8 mouse cellular contexts compared by ENCODE assay signal in the genomic region with DNA sequence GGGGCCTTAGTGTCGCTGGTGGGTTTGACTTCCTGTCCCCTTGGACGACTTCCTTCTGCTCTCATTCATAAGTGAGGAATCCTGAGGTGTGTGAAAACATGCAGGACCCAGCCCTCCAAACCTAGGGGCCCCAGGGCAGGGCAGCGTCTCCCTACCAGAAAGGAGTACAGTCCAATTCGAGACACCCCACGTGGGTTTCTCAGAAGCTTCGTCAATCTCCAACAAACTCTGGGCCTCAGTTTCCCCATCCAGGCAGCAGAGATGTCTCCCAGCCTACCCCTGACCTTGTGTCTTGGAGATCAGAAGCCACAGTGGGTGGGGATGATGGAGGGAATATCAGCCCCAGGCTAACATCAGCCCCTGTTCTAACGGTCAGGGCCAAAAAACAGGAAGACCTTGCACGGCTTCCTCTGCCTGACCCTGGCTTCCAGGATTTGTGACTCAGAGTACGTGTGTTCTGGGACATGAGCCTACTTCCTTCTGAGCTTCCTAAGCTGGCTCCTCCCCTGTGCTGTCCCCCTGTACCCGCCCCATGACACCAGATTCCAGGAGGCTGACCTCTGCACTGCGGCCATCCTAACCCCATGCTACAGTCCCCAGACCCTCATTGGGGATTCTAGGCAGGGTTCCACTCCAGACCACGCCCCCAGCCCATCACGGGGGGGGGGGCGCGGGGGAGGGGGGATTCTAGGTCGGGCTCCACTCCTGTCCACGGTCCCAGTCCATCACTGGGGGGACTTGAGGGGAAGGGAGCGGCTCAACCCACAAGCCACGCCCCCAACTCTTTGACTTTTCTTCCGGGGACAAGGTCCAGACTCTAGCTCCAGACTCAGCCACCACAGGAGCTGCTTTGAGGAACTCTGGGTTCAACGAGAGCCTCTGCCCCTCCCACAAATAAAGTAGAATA. TPM values are rescaled to one million over a fixed set of nuclear protein-coding genes. Genes with fewer than 3 reads are reported as not detected.
DNase-seq lines count a peak whose midpoint lies in the region; ATAC-seq and TF ChIP-seq lines count a peak whose summit lies in the region.

No protein-coding gene starts in this region.

- peak overlapping the region; percentile 59 for H3K27ac ChIP-seq in heart, embryonic 10.5 days
- peak overlapping the region; percentile 91 for H3K27ac ChIP-seq in lung, embryonic 16.5 days (ENCODE audit: low read length)
- peak overlapping the region; percentile 98 for H3K27ac ChIP-seq in small intestine, adult 2 months (ENCODE audit: insufficient read depth, low read depth, low read length)

- peaks cover 35% of the 10 kb centered on the region for H3K27me3 ChIP-seq in heart, embryonic 10.5 days (ENCODE audit: insufficient read depth, poor library complexity, severe bottlenecking)
- H3K27me3 ChIP-seq in lung, embryonic 16.5 days (ENCODE audit: control insufficient read depth, insufficient read depth, low read depth, low read length): peaks cover 2% of the 10 kb centered on the region; the same call in 1 of the 2 replicates
- H3K27me3 ChIP-seq in small intestine, adult 2 months (ENCODE audit: control insufficient read depth, insufficient read depth, low read length): no peaks in the 10 kb centered on the region

- H3K9me3 ChIP-seq in heart, embryonic 10.5 days: peaks cover 5% of the 10 kb centered on the region; the same call in 1 of the 2 replicates
- no peaks in the 10 kb centered on the region for H3K9me3 ChIP-seq in lung, embryonic 16.5 days (ENCODE audit: control insufficient read depth, low read length)

- TF ChIP-seq CTCF in small intestine, adult 2 months (IDR thresholded peaks at IDR 0.05; ENCODE audit: extremely low read depth, insufficient read length, insufficient replicate concordance, low read depth, low read length): no peak; the same call in 1 of the 2 replicates

- peaks cover 6% of the 10 kb centered on the region; the same call in 1 of the 2 replicates for H3K36me3 ChIP-seq in heart, embryonic 10.5 days
- no peaks in the 10 kb centered on the region for H3K36me3 ChIP-seq in lung, embryonic 16.5 days (ENCODE audit: control insufficient read depth, insufficient read depth, low read length)
- no peaks in the 10 kb centered on the region for H3K36me3 ChIP-seq in small intestine, adult 2 months (ENCODE audit: control insufficient read depth, insufficient read depth, low read length)

- H3K9ac ChIP-seq in lung, embryonic 16.5 days (ENCODE audit: low read length): peak overlapping the region; percentile 55

- H3K4me1 ChIP-seq in heart, embryonic 10.5 days: peaks cover 32% of the 10 kb centered on the region
- peaks cover 13% of the 10 kb centered on the region for H3K4me1 ChIP-seq in lung, embryonic 16.5 days (replicated peaks; ENCODE audit: control insufficient read depth, insufficient read depth, low read length)
- peaks cover 14% of the 10 kb centered on the region for H3K4me1 ChIP-seq in small intestine, adult 2 months (ENCODE audit: control insufficient read depth, insufficient read depth, insufficient read length, low read length)

- WGBS in heart, embryonic 10.5 days: 18% methylated on average over 19 of the region's 21 CpGs
- 13% methylated on average over 20 of the region's 21 CpGs for WGBS in lung, embryonic 16.5 days
- 8% methylated on average over 21 of the region's 21 CpGs for WGBS in small intestine, adult 2 months

- H3K4me2 ChIP-seq in lung, embryonic 16.5 days (ENCODE audit: low read depth, low read length): peak overlapping the region; percentile 66

- DNase-seq in adrenal gland, adult (ENCODE audit: inconsistent age in 2 of 2, low spot score in 1 of 2): peak; percentile 80 to 90
- DNase-seq in adrenal gland, postnatal 4 days (ENCODE audit: low spot score in 2 of 2): no peak
- DNase-seq in heart, embryonic 10.5 days (ENCODE audit: low spot score): no peak
- DNase-seq in kidney, adult 8-10 months: peak; percentile 78 to 79
- DNase-seq in frontal cortex, postnatal 25 days (ENCODE audit: low spot score in 2 of 2): no peak

- H3K4me3 ChIP-seq in heart, embryonic 10.5 days: peak overlapping the region; percentile 57
- peak overlapping the region; percentile 40 for H3K4me3 ChIP-seq in lung, embryonic 16.5 days (ENCODE audit: low read length)
- H3K4me3 ChIP-seq in small intestine, adult 2 months (ENCODE audit: low read depth, low read length): peak overlapping the region; percentile 67

- TF ChIP-seq POLR2A in small intestine, adult 2 months (IDR thresholded peaks at IDR 0.05; ENCODE audit: low read depth, low read length): peak; percentile 64

- ATAC-seq in common myeloid progenitor, adult 5-6 weeks (replicated peaks; ENCODE audit: low read depth, poor library complexity, severe bottlenecking): peak; percentile 64
- ATAC-seq in lung, embryonic 16.5 days (ENCODE audit: low read depth): peak; percentile 84

RNA-seq across cellular contexts. Expression of a gene that starts 6.4 kb away (rescaled TPM):
- 10 to 100 TPM in 1 of 2 experiments, 1 to 10 TPM in 1; 9.6 to 12.2 TPM for total RNA-seq in adrenal gland, postnatal 4 days (2021)
- 2.8 TPM in 2 replicates for total RNA-seq in common myeloid progenitor, adult 5-6 weeks (2017)
- 0.36 and 1.0 TPM in 2 replicates for polyA plus RNA-seq in heart, embryonic 10.5 days (2016; fragmentation: Nextera tagmentation; extraction: Ambion mirVana)
- polyA plus RNA-seq in lung, embryonic 16.5 days (2015; fragmentation: Nextera tagmentation; extraction: Ambion mirVana): 1.2 and 1.7 TPM in 2 replicates
- 6.4 and 12.2 TPM in 2 replicates for polyA plus RNA-seq in small intestine, adult 2 months (2012; rRNA removed)

RNA-seq across cellular contexts. Expression of a gene that starts 11.9 kb away (rescaled TPM):
- 10 to 100 TPM in 1 of 2 experiments, 1 to 10 TPM in 1; 5.5 to 10.1 TPM for total RNA-seq in adrenal gland, postnatal 4 days (2021)
- total RNA-seq in common myeloid progenitor, adult 5-6 weeks (2017): 0.14 TPM in 1 of 2 replicates, not detected in the other
- not detected in 2 replicates for polyA plus RNA-seq in heart, embryonic 10.5 days (2016; fragmentation: Nextera tagmentation; extraction: Ambion mirVana)
- 0.59 and 1.4 TPM in 2 replicates for polyA plus RNA-seq in lung, embryonic 16.5 days (2015; fragmentation: Nextera tagmentation; extraction: Ambion mirVana)
- polyA plus RNA-seq in small intestine, adult 2 months (2012; rRNA removed): 10.6 and 28.7 TPM in 2 replicates

RNA-seq across cellular contexts. Expression of a gene that starts 16.3 kb away (rescaled TPM):
- total RNA-seq in adrenal gland, postnatal 4 days (2021): 10 to 100 TPM; 23.1 to 30.6 TPM
- total RNA-seq in common myeloid progenitor, adult 5-6 weeks (2017): not detected in 2 replicates
- 0.18 and 0.46 TPM in 2 replicates for polyA plus RNA-seq in heart, embryonic 10.5 days (2016; fragmentation: Nextera tagmentation; extraction: Ambion mirVana)
- 1.3 and 2.1 TPM in 2 replicates for polyA plus RNA-seq in lung, embryonic 16.5 days (2015; fragmentation: Nextera tagmentation; extraction: Ambion mirVana)
- polyA plus RNA-seq in small intestine, adult 2 months (2012; rRNA removed): 0.04 and 0.05 TPM in 2 replicates

RNA-seq across cellular contexts. Expression of a gene that starts 24.1 kb away (rescaled TPM):
- 10 to 100 TPM; 29.9 to 37.0 TPM for total RNA-seq in adrenal gland, postnatal 4 days (2021)
- total RNA-seq in common myeloid progenitor, adult 5-6 weeks (2017): not detected in 2 replicates
- polyA plus RNA-seq in heart, embryonic 10.5 days (2016; fragmentation: Nextera tagmentation; extraction: Ambion mirVana): 0.05 and 0.08 TPM in 2 replicates
- polyA plus RNA-seq in lung, embryonic 16.5 days (2015; fragmentation: Nextera tagmentation; extraction: Ambion mirVana): 0.15 and 0.28 TPM in 2 replicates
- polyA plus RNA-seq in small intestine, adult 2 months (2012; rRNA removed): 6.2 and 8.9 TPM in 2 replicates

RNA-seq across cellular contexts. Expression of a gene that starts 28.6 kb away (rescaled TPM):
- 1 to 10 TPM; 8.0 to 9.2 TPM for total RNA-seq in adrenal gland, postnatal 4 days (2021)
- total RNA-seq in common myeloid progenitor, adult 5-6 weeks (2017): 3.2 and 3.7 TPM in 2 replicates
- polyA plus RNA-seq in heart, embryonic 10.5 days (2016; fragmentation: Nextera tagmentation; extraction: Ambion mirVana): 5.5 and 6.0 TPM in 2 replicates
- polyA plus RNA-seq in lung, embryonic 16.5 days (2015; fragmentation: Nextera tagmentation; extraction: Ambion mirVana): 15.5 and 17.3 TPM in 2 replicates
- 4.2 and 10.3 TPM in 2 replicates for polyA plus RNA-seq in small intestine, adult 2 months (2012; rRNA removed)

Comparison
In these comparisons a context has a peak if more than half of its experiments do, and no peak if none do; other contexts are left out.
1. DNase-seq: peak in adrenal gland, adult (2 of 2) and kidney, adult 8-10 months (2 of 2); none in adrenal gland, postnatal 4 days (0 of 2), heart, embryonic 10.5 days (single experiment) and frontal cortex, postnatal 25 days (0 of 2).
2. Peak in every context shown above with its lines, with median percentiles within 50 percentile points of each other: H3K27ac ChIP-seq and H3K4me3 ChIP-seq.